Mouse (Mus musculus) midbrain, embryonic 14.5 days (tissue): Measurements from ENCODE around the gene Msantd1. TPM values are rescaled to one million over a fixed set of nuclear protein-coding genes. Genes with fewer than 3 reads are reported as not detected.
A peak's percentile ranks its signal among the peaks of the same experiment; 100 is the strongest.

Source experiments
- ATAC-seq: fragments of 200-750 bp; cut with Nextera tagmentation; 2 replicates; pipeline ENCODE4 v1.8.0; 2017; ENCODE audit warnings: moderate number of reproducible peaks, moderate library complexity; ENCODE audit not compliant: low FRiP score, low TSS enrichment
- DNase-seq: peaks from one replicate; pipeline ENCODE4 v3.0.0-alpha.2; 2015
- H3K27ac ChIP-seq: fragments of 300-500 bp; sonication (generic); replicated peaks from 2 replicates; pipeline ENCODE4 v1.5.1; 2014; ENCODE audit warnings: mild to moderate bottlenecking, low read depth, low read length, moderate library complexity
- H3K27me3 ChIP-seq: fragments of 300-500 bp; sonication (generic); 2 replicates; pipeline ENCODE4 v1.6.1; 2014; ENCODE audit warnings: low read length, control low read depth, mixed read lengths; ENCODE audit not compliant: control insufficient read depth, insufficient read depth
- H3K36me3 ChIP-seq: fragments of 300-500 bp; sonication (generic); 2 replicates; pipeline ENCODE4 v1.6.1; 2014; ENCODE audit warnings: low read length, control low read depth; ENCODE audit not compliant: control insufficient read depth, insufficient read depth
- H3K4me1 ChIP-seq: fragments of 300-500 bp; sonication (generic); 2 replicates; pipeline ENCODE4 v1.6.1; 2014; ENCODE audit warnings: mild to moderate bottlenecking, antibody characterized with exemption, low read length, control low read depth; ENCODE audit not compliant: control insufficient read depth, insufficient read depth
- H3K4me2 ChIP-seq: fragments of 300-500 bp; sonication (generic); 2 replicates; pipeline ENCODE4 v1.6.1; 2014; ENCODE audit warnings: mild to moderate bottlenecking, low read length, moderate library complexity
- H3K4me3 ChIP-seq: fragments of 300-500 bp; sonication (generic); replicated peaks from 2 replicates; pipeline ENCODE4 v1.5.1; 2014; ENCODE audit warnings: low read depth, low read length
- H3K9ac ChIP-seq: fragments of 300-500 bp; sonication (generic); replicated peaks from 2 replicates; pipeline ENCODE4 v1.6.1; 2014; ENCODE audit warnings: mild to moderate bottlenecking, low read length, moderate library complexity
- H3K9me3 ChIP-seq: fragments of 300-500 bp; sonication (generic); 2 replicates; pipeline ENCODE4 v1.6.1; 2016; ENCODE audit warnings: low read length, control low read depth, mixed read lengths; ENCODE audit not compliant: control insufficient read depth
- WGBS: fragments of 180-500 bp; shearing (Covaris S2); extraction: QIAGEN DNeasy Blood & Tissue Kit; methylation state at CpG from one replicate; pipeline ENCODE4 v1.1.7; 2014; 5-methylcytosine and 5-hydroxymethylcytosine counted together
- polyA plus RNA-seq: library from polyadenylated mRNA; unstranded; fragments of >200 nt; fragmentation: Nextera tagmentation; extraction: Ambion mirVana; gene quantifications from 2 replicates; pipeline ENCODE4 v1.2.1, GENCODE M21; 2014

Msantd1 gene
- polyA plus RNA-seq, 1 experiment from 2014 or later, result 3.1 TPM

- H3K4me3 ChIP-seq, result no peak overlapping the region
- no peaks in the 10 kb centered on the region for H3K4me1 ChIP-seq
- no peaks in the 10 kb centered on the region for H3K9me3 ChIP-seq
- H3K4me2 ChIP-seq, result no peak overlapping the region
- no peak for DNase-seq
- ATAC-seq, result no peak
- no peak overlapping the region for H3K27ac ChIP-seq
- no peak overlapping the region for H3K9ac ChIP-seq
- no peaks in the 10 kb centered on the region for H3K27me3 ChIP-seq
- H3K36me3 ChIP-seq, result peaks cover 92% of the 10 kb centered on the region
Observed at GRCm38 (mm10) chr5:34902371-34902770, 5.4 kb upstream of the Msantd1 start.

- Histone ChIP-seq H3K9me3 (no peaks in the 10 kb centered on the region), H3K4me2 (no peak overlapping the region), H3K36me3 (peaks cover 92% of the 10 kb centered on the region), H3K9ac (no peak overlapping the region), H3K27ac (no peak overlapping the region), H3K4me1 (no peaks in the 10 kb centered on the region), H3K27me3 (no peaks in the 10 kb centered on the region), H3K4me3 (no peak overlapping the region)
- DNase-seq (peak; percentile 66), ATAC-seq (no peak)
- WGBS, result 86% methylated on average over 5 of the region's 5 CpGs
Observed at GRCm38 (mm10) chr5:34902811-34903385, 4.9 kb upstream of the Msantd1 start.

DNA sequence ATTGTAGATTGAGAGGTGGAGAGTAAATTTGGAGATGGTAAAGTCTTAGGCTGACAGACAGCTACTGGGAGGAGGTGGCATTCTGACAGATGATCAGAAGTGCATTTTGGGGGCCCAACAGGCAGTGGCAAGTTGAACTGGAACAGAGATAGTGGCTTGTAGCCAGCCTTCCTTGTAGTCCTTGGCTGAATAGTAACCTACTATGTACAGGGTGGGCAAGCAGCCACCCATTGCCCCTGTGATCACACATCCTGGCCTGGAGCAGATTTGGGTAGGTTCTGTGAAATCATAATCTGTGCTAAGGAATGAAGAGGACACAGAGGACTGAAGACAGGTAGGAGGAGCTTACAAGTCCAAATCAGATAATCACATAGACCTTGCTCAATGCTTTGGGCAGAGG lies 3.4 kb upstream of the Msantd1 start:
- H3K9ac ChIP-seq, result no peak overlapping the region
- H3K9me3 ChIP-seq, result no peaks in the 10 kb centered on the region
- H3K4me1 ChIP-seq, result no peaks in the 10 kb centered on the region
- no peak overlapping the region for H3K4me2 ChIP-seq
- H3K27ac ChIP-seq, result no peak overlapping the region
- no peak for ATAC-seq
- peaks cover 92% of the 10 kb centered on the region for H3K36me3 ChIP-seq
- no peak for DNase-seq
- H3K4me3 ChIP-seq, result no peak overlapping the region
- H3K27me3 ChIP-seq, result no peaks in the 10 kb centered on the region

DNA sequence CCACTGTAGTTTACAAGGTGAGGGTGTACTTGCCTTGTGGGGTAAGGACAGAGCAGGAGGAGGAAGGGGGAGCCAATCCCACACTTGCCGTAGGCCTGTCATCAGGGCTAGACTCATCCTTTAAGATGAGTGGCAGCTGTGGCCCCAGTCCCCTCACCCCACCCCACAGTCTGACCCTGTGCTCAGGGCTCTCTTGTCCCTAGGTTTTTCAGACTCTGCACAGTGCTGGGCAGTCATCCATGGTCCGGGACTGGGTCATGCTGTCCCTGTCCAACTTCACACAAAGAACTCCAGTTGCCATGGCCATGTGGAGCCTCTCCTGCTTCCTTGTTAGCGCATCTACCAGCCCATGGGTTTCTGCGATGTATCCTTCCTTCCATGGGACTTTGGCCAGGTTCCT lies 582 bp upstream of the Msantd1 start:
- H3K4me1 ChIP-seq, result no peaks in the 10 kb centered on the region
- 96% methylated on average over 4 of the region's 4 CpGs for WGBS
- no peak overlapping the region for H3K4me3 ChIP-seq
- H3K9me3 ChIP-seq, result no peaks in the 10 kb centered on the region
- H3K36me3 ChIP-seq, result peaks cover 82% of the 10 kb centered on the region
- DNase-seq, result no peak
- ATAC-seq, result no peak
- H3K27ac ChIP-seq, result no peak overlapping the region
- H3K27me3 ChIP-seq, result no peaks in the 10 kb centered on the region
- no peak overlapping the region for H3K9ac ChIP-seq
- no peak overlapping the region for H3K4me2 ChIP-seq

- Histone ChIP-seq H3K27ac (no peak overlapping the region), H3K4me2 (no peak overlapping the region), H3K36me3 (peaks cover 71% of the 10 kb centered on the region), H3K9ac (no peak overlapping the region), H3K4me3 (no peak overlapping the region), H3K9me3 (no peaks in the 10 kb centered on the region), H3K27me3 (no peaks in the 10 kb centered on the region), H3K4me1 (no peaks in the 10 kb centered on the region)
- ATAC-seq (no peak), DNase-seq (no peak)
- WGBS, result 79% methylated on average over 9 of the region's 9 CpGs
Observed at GRCm38 (mm10) chr5:34908726-34909633, 1.2 kb downstream of the Msantd1 start.

DNA sequence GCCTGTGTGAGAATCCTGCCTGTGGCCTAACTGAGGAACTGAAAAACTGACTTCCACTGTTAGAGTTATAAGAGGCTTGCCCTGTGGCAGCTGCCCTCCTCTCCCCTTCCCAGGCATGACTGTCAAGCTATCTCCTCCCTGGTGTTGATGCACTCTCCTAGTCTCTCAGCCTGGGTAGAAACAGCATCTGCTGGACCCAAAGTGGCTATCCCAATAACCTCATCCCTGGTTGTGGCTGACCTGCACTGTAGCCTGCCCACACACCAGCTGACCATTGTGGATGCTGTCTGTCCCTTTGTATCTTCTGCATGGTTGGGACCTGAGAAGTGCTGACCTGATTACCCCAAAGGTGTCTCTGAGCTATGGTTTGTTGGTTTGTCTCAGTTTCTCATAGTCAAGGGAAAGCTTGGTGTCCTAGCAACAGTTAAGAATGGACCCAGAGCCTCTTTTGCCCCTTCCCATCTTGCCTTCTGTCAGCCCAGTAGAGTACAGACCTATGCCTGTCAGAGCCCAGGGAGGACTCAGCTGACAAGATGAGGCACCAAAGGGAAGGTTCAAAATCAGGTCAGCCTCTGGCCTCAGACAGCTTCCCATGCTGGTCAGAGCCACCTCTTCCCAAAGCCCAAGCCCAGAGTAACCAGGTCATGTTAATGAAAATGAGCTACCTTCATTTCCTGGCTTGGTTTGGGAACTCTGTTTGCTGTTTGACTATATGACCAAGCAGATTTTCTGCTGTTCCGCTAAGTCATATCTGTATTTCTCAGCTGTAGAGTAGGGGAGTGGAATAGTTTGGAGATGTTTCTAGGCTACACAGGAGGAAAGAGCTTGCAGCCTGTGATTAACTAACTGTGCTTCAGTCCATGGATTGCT lies 2.1 kb downstream of the Msantd1 start:
- 93% methylated on average over 1 of the region's 1 CpGs for WGBS
- Histone ChIP-seq H3K9me3 (no peaks in the 10 kb centered on the region), H3K4me1 (no peaks in the 10 kb centered on the region), H3K4me2 (no peak overlapping the region), H3K9ac (no peak overlapping the region), H3K4me3 (no peak overlapping the region), H3K27ac (no peak overlapping the region), H3K36me3 (peaks cover 62% of the 10 kb centered on the region), H3K27me3 (no peaks in the 10 kb centered on the region)
- ATAC-seq, result no peak
- DNase-seq, result no peak

DNA sequence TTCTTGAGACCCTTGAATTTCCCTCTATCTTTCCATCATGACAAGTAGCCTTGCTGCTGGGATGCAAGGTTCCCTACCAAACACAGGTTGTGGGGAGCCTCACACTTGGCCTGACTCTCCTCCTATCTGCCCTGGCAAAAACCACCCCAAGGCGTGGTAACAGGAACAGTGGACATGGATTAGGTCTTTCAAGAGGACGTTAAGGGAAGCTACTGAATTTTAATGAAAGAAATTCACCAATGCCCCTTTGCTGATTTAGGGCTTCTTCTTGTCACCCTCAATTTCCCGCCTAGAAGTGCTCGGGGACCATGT lies 2.6 kb downstream of the Msantd1 start:
- WGBS, result 77% methylated on average over 4 of the region's 4 CpGs
- H3K36me3 ChIP-seq, result peaks cover 56% of the 10 kb centered on the region

GRCm38 (mm10) chr5:34915801-34916200 lies 8.0 kb downstream of the Msantd1 start:
- H3K27ac ChIP-seq, result no peak overlapping the region
- 11% methylated on average over 1 of the region's 1 CpGs for whole genome bisulfite sequencing

More for the DNA sequence above, 2.6 kb downstream of the Msantd1 start:
- ATAC-seq, result no peak
- DNase-seq, result no peak
- Histone ChIP-seq H3K9ac (no peak overlapping the region), H3K27ac (no peak overlapping the region), H3K27me3 (no peaks in the 10 kb centered on the region), H3K9me3 (no peaks in the 10 kb centered on the region), H3K4me1 (no peaks in the 10 kb centered on the region), H3K4me3 (no peak overlapping the region), H3K4me2 (no peak overlapping the region)

More at GRCm38 (mm10) chr5:34915801-34916200, 8.0 kb downstream of the Msantd1 start:
- H3K4me2 ChIP-seq, result no peak overlapping the region
- H3K27me3 ChIP-seq, result no peaks in the 10 kb centered on the region
- ATAC-seq (peak; percentile 55; the same call in 1 of the 2 replicates), DNase-seq (peak; percentile 89)
- H3K9me3 ChIP-seq, result no peaks in the 10 kb centered on the region
- H3K9ac ChIP-seq, result no peak overlapping the region
- peaks cover 9% of the 10 kb centered on the region; the same call in 1 of the 2 replicates for H3K36me3 ChIP-seq
- no peak overlapping the region for H3K4me3 ChIP-seq
- H3K4me1 ChIP-seq, result peaks cover 11% of the 10 kb centered on the region
